Mouse (Mus musculus): ENCODE results near the gene Eif4b.

DNA sequence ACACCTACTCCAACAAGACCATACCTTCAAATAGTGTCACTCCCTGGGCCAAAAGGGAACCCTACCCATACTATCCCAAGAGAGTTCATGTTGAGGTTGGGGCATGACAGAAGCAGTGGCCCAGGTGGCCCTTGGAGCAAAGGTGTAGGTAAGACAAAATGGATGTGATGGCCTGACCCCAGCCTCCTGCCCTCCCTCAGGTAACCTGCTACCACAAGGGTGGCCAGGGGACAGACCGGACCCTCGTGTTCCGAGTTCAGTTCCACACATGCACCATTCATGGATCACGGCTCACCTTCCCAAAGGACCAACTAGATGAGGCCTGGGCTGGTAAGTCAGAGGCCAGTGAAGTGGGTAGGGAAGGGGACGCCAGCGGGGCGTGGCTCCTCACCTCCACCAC lies 36.7 kb downstream of the Eif4b start:
- TF ChIP-seq CTCF (conservative IDR thresholded peaks at IDR 0.05; ENCODE audit: low read length): no peak
- TF ChIP-seq NANOG (IDR thresholded peaks at IDR 0.05; ENCODE audit: borderline replicate concordance, low read length): no peak
- no peak for TF ChIP-seq POU5F1 (IDR thresholded peaks at IDR 0.05; ENCODE audit: borderline replicate concordance, low read length)

All from E14TG2a.4 (cell line).